Mouse (Mus musculus): ENCODE results near the gene Gpsm3. TPM values are rescaled to one million over a fixed set of nuclear protein-coding genes. Genes with fewer than 3 reads are reported as not detected.
A peak's percentile ranks its signal among the peaks of the same experiment; 100 is the strongest.

Gpsm3 gene
- total and polyA plus RNA-seq, 2 experiments from 2014 or later, result 0.53 to 6.0 TPM

DNA sequence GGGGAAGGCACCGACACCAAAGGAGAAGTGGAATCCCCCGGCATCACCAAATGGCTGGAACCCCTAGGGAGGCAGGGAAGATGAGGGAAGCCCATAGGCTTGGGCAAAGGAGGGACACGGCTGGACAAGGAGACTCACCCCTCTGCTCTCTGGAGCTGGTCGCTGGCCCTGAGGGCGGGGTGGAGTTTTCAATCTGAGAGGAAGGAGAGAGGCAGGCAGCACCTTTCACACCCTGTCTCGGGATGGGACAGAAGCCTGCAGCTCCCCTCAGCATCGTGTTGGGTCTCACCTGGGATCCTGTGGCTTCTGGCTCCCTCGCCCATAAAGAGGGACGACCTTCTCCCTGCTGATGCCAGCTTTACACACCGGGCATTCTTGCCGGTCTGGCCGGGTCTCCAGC is 12.2 kb downstream of the Gpsm3 start:
- DNase-seq (ENCODE audit: low spot score) (no peak), ATAC-seq (ENCODE audit: insufficient read depth, low read depth) (no peak)
- no peak overlapping the region for H3K4me2 ChIP-seq (ENCODE audit: low read depth, low read length)
- H3K9ac ChIP-seq (replicated peaks; ENCODE audit: low read depth, low read length), result no peak overlapping the region
- peaks cover 21% of the 10 kb centered on the region for H3K4me1 ChIP-seq (ENCODE audit: control insufficient read depth, insufficient read depth)
- H3K4me3 ChIP-seq (ENCODE audit: low read depth, low read length), result no peak overlapping the region
- no peaks in the 10 kb centered on the region for H3K27me3 ChIP-seq (ENCODE audit: control insufficient read depth, insufficient read depth, low read length)
- no peaks in the 10 kb centered on the region for H3K9me3 ChIP-seq (replicated peaks; ENCODE audit: control insufficient read depth, low read length)
- H3K36me3 ChIP-seq (replicated peaks; ENCODE audit: control insufficient read depth, insufficient read depth, low read length), result peaks cover 20% of the 10 kb centered on the region
- H3K27ac ChIP-seq (ENCODE audit: low read depth), result no peak overlapping the region
- no peak for TF ChIP-seq EP300 (IDR thresholded peaks at IDR 0.05; ENCODE audit: low read depth)
- TF ChIP-seq CTCF (IDR thresholded peaks at IDR 0.05; ENCODE audit: low read depth), result no peak
- WGBS, result 84% methylated on average over 12 of the region's 12 CpGs

DNA sequence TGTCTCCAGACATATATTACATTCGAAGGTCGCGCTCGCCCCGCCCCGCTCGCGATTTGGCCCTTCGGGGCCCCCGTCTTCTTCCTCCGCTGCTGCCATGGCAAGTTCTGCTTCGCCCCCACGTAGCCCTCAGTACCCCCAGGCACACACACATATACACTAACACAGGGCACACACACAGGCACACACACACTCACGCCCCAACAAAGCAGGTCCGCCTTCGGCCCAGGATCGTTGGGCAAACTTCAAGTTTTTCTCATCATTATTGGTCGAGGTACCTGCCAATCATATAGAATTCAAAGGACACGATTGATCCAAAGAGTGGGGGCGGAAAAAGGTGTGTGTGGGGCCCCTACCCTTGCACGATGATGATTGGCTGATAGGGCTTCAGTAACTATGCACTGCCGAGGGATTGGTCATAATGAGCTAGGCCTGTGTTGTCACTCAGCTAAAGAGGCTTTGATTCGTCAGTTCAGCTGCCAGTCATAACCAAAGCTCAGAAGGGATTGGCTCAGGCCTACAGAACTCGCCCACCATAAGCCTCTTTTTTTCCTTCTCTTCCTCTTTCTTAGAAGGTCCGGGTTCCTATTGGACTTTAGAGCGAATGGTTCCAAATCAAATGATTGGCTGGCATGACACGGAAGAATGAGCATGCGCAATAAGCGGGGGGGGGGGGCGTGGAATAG is 13.9 kb downstream of the Gpsm3 start, which contains the start of gene Rnf5:
TSS of gene Rnf5 (minus strand) at position 316 of the 686 bp plus-strand sequence.
- peak; percentile 100 for DNase-seq (ENCODE audit: low spot score)
- H3K27me3 ChIP-seq (ENCODE audit: control insufficient read depth, insufficient read depth, low read length), result no peaks in the 10 kb centered on the region
- peak within 1 kb of the TSS; percentile 98 for H3K4me2 ChIP-seq (ENCODE audit: low read depth, low read length)
- under 1% methylated on average over 30 of the region's 30 CpGs for WGBS
- H3K9me3 ChIP-seq (replicated peaks; ENCODE audit: control insufficient read depth, low read length), result no peaks in the 10 kb centered on the region
- peaks cover 22% of the 10 kb centered on the region for H3K4me1 ChIP-seq (ENCODE audit: control insufficient read depth, insufficient read depth)
- peak; percentile 92 for TF ChIP-seq EP300 (IDR thresholded peaks at IDR 0.05; ENCODE audit: low read depth)
- TF ChIP-seq CTCF (IDR thresholded peaks at IDR 0.05; ENCODE audit: low read depth), result no peak
- peak within 1 kb of the TSS; percentile 70 for H3K4me3 ChIP-seq (ENCODE audit: low read depth, low read length)
- peak; percentile 90 for ATAC-seq (ENCODE audit: insufficient read depth, low read depth)
- H3K27ac ChIP-seq (ENCODE audit: low read depth), result peak within 1 kb of the TSS; percentile 95
- peak within 1 kb of the TSS; percentile 72 for H3K9ac ChIP-seq (replicated peaks; ENCODE audit: low read depth, low read length)
- peaks cover 20% of the 10 kb centered on the region for H3K36me3 ChIP-seq (replicated peaks; ENCODE audit: control insufficient read depth, insufficient read depth, low read length)

DNA sequence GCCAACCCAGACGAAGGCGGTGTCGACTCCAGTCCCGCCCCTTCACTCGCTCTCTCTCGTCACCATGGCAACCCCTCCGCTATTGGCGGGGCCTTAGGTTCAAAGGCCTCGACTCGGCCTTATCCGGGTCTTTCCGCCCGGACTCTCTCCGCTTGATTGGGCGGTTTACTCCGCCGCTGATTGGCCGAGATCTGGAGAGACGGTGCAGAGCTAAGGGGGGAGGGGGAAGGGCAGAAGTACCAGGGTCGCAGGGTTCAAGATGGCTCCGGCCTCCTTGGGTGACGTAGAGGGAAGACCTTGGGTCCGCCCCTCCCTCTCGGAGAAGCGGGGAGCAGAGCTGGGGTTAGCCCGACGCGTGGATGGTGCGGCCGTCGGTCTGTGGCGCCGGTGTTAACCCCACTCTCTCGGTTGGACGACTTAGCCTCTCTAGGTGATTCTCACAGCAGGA is 14.5 kb downstream of the Gpsm3 start, which contains the start of gene Agpat1:
TSS of gene Agpat1 (plus strand) at position 202 of the 448 bp plus-strand sequence.
- Histone ChIP-seq H3K9ac (replicated peaks; ENCODE audit: low read depth, low read length) (peak within 1 kb of the TSS; percentile 84), H3K27me3 (ENCODE audit: control insufficient read depth, insufficient read depth, low read length) (no peaks in the 10 kb centered on the region), H3K4me1 (ENCODE audit: control insufficient read depth, insufficient read depth) (peaks cover 22% of the 10 kb centered on the region), H3K9me3 (replicated peaks; ENCODE audit: control insufficient read depth, low read length) (no peaks in the 10 kb centered on the region), H3K36me3 (replicated peaks; ENCODE audit: control insufficient read depth, insufficient read depth, low read length) (peaks cover 20% of the 10 kb centered on the region), H3K4me2 (ENCODE audit: low read depth, low read length) (peak within 1 kb of the TSS; percentile 98), H3K4me3 (ENCODE audit: low read depth, low read length) (peak within 1 kb of the TSS; percentile 70), H3K27ac (ENCODE audit: low read depth) (peak within 1 kb of the TSS; percentile 95)
- ATAC-seq (ENCODE audit: insufficient read depth, low read depth) (peak; percentile 89), DNase-seq (ENCODE audit: low spot score) (peak; percentile 100)
- under 1% methylated on average over 35 of the region's 35 CpGs for WGBS
- TF ChIP-seq EP300 (IDR thresholded peaks at IDR 0.05; ENCODE audit: low read depth), result peak; percentile 2; the same call in 1 of the 2 replicates
- no peak for TF ChIP-seq CTCF (IDR thresholded peaks at IDR 0.05; ENCODE audit: low read depth)

DNA sequence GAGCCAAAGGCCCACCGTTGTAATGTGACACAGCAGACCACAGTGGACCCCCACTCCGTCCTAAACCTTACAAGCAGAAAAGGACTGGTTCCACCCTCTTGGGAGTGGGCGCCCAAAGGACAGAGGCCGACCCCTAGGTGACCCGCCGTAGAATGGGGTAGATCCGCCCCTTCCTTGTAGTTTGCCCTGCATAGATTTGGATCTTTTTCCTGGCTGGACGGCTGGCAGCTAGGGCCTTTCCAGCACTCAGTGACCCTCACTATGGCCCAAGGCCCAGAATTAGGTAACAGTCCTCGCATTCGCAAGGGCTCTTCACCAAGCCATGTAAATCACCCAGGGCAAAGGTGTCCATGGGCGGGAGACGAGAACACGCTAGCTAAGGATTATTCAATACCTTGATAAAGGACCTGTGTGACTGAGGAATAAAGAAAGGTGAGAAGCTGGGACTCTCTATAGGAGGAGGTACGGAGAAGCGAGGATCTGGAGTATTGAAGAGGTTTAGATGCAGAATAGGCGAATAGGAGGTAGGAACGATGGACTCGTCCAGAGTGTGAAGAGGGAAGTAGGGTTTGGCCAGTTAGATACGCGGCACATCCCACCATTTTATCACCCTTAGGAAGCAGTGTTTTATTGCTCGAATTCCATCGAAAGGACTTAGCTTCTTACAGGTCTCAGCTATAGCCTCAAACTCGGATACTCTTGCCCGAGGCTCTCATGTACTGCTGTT is 15.1 kb downstream of the Gpsm3 start:
- ATAC-seq (ENCODE audit: insufficient read depth, low read depth) (no peak), DNase-seq (ENCODE audit: low spot score) (no peak)
- Histone ChIP-seq H3K27me3 (ENCODE audit: control insufficient read depth, insufficient read depth, low read length) (no peaks in the 10 kb centered on the region), H3K4me2 (ENCODE audit: low read depth, low read length) (peak overlapping the region; percentile 98), H3K9me3 (replicated peaks; ENCODE audit: control insufficient read depth, low read length) (no peaks in the 10 kb centered on the region), H3K4me1 (ENCODE audit: control insufficient read depth, insufficient read depth) (peaks cover 22% of the 10 kb centered on the region), H3K4me3 (ENCODE audit: low read depth, low read length) (peak overlapping the region; percentile 70), H3K27ac (ENCODE audit: low read depth) (peak overlapping the region; percentile 95), H3K36me3 (replicated peaks; ENCODE audit: control insufficient read depth, insufficient read depth, low read length) (peaks cover 20% of the 10 kb centered on the region), H3K9ac (replicated peaks; ENCODE audit: low read depth, low read length) (peak overlapping the region; percentile 84)
- WGBS, result 18% methylated on average over 24 of the region's 24 CpGs
- TF ChIP-seq EP300 (IDR thresholded peaks at IDR 0.05; ENCODE audit: low read depth), result no peak

DNA sequence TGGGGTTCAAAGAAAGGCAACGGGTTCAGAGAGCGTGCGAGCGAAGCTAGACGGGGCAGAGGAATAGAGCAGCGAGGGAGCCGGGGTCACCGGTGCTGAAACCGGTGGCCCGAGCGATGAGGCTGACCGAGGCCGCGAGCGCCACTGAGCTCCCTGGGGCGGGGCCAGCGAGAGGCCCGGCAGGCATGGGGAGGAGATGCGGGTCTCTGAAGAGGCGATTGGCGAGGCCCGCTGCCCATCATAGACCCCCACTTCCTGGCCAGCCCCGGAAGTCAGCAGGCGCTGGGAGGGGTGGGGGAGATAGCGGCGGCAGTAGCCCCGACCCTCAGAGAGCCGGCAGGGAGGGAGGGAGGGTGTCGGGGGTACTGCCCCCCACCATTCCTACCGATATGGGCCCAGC is 16.0 kb downstream of the Gpsm3 start:
- ATAC-seq (ENCODE audit: insufficient read depth, low read depth) (peak; percentile 40), DNase-seq (ENCODE audit: low spot score) (peak; percentile 92)
- H3K36me3 ChIP-seq (replicated peaks; ENCODE audit: control insufficient read depth, insufficient read depth, low read length), result peaks cover 17% of the 10 kb centered on the region
- peak overlapping the region; percentile 84 for H3K9ac ChIP-seq (replicated peaks; ENCODE audit: low read depth, low read length)
- H3K4me2 ChIP-seq (ENCODE audit: low read depth, low read length), result peak overlapping the region; percentile 98
- peak overlapping the region; percentile 70 for H3K4me3 ChIP-seq (ENCODE audit: low read depth, low read length)
- TF ChIP-seq EP300 (IDR thresholded peaks at IDR 0.05; ENCODE audit: low read depth), result no peak
- TF ChIP-seq CTCF (IDR thresholded peaks at IDR 0.05; ENCODE audit: low read depth), result no peak
- H3K27me3 ChIP-seq (ENCODE audit: control insufficient read depth, insufficient read depth, low read length), result no peaks in the 10 kb centered on the region
- 0% methylated on average over 27 of the region's 30 CpGs for WGBS
- H3K9me3 ChIP-seq (replicated peaks; ENCODE audit: control insufficient read depth, low read length), result no peaks in the 10 kb centered on the region
- H3K27ac ChIP-seq (ENCODE audit: low read depth), result peak overlapping the region; percentile 95
- H3K4me1 ChIP-seq (ENCODE audit: control insufficient read depth, insufficient read depth), result peaks cover 22% of the 10 kb centered on the region

All from heart, postnatal 0 days (tissue).